Mouse (Mus musculus): ENCODE measurements around the gene Zfp869.
"Not testable (repeated sequence)": the region's sequence is repeated elsewhere in the genome, so short reads cannot be mapped to it uniquely, and the experiment has no call there.

Gene Zfp869

GRCm38 (mm10) chr8:69710624-69711023, at the start of gene Zfp869:
TSS of gene Zfp869 (minus strand) at chr8:69710724.
- not testable (repeated sequence) for DNase-seq

- no peak for DNase-seq
Measured at GRCm38 (mm10) chr8:69758316-69758715, 47.8 kb upstream of the Zfp869 start.

GRCm38 (mm10) chr8:69752437-69752836, 41.9 kb upstream of the Zfp869 start:
- DNase-seq, result no peak

GRCm38 (mm10) chr8:69749544-69750454, 39.3 kb upstream of the Zfp869 start, which contains the start of gene Zfp963:
TSS of gene Zfp963 (minus strand) at chr8:69749970.
- DNase-seq, result peak; percentile 92

GRCm38 (mm10) chr8:69741231-69741630, 30.7 kb upstream of the Zfp869 start:
- DNase-seq, result no peak

- no peak for DNase-seq
Measured at GRCm38 (mm10) chr8:69740763-69741162, 30.2 kb upstream of the Zfp869 start.

GRCm38 (mm10) chr8:69735495-69735894, 25.0 kb upstream of the Zfp869 start:
- no peak for DNase-seq

GRCm38 (mm10) chr8:69717232-69717580, 6.7 kb upstream of the Zfp869 start:
- DNase-seq, result no peak

GRCm38 (mm10) chr8:69716403-69717231, 6.1 kb upstream of the Zfp869 start:
- peak; percentile 96 for DNase-seq

GRCm38 (mm10) chr8:69715366-69715765, 4.8 kb upstream of the Zfp869 start:
- no peak for DNase-seq

- DNase-seq, result no peak
Measured at GRCm38 (mm10) chr8:69713516-69713915, 3.0 kb upstream of the Zfp869 start.

- no peak for DNase-seq
Measured at GRCm38 (mm10) chr8:69701810-69702209, 8.7 kb downstream of the Zfp869 start.

GRCm38 (mm10) chr8:69665051-69665450, 45.5 kb downstream of the Zfp869 start:
- not testable (repeated sequence) for DNase-seq

GRCm38 (mm10) chr8:69661294-69661693, 49.2 kb downstream of the Zfp869 start:
- DNase-seq, result no peak
